Mouse (Mus musculus) adrenal gland, adult 18-20 months (tissue): ENCODE measurements around the gene Lgals7. TPM values are rescaled to one million over a fixed set of nuclear protein-coding genes. Genes with fewer than 3 reads are reported as not detected.
A peak's percentile ranks its signal among the peaks of the same experiment; 100 is the strongest.
"Not testable (repeated sequence)": the region's sequence is repeated elsewhere in the genome, so short reads cannot be mapped to it uniquely, and the experiment has no call there.

Source experiments
- DNase-seq, 2 experiments: peaks; one replicate each; pipeline ENCODE4 v3.0.0; 2021 to 2022; ENCODE audit warnings: low spot score in 2 of 2
- total RNA-seq, 2 experiments: library from RNA; stranded (reverse); gene quantifications; 1 replicate in 1 of 2; 2 replicates in 1 of 2; pipeline ENCODE4 v1.2.3; 2021

Gene Lgals7
- total RNA-seq, 2 experiments from 2014 or later, result 0.54 TPM; not detected in 1

DNA sequence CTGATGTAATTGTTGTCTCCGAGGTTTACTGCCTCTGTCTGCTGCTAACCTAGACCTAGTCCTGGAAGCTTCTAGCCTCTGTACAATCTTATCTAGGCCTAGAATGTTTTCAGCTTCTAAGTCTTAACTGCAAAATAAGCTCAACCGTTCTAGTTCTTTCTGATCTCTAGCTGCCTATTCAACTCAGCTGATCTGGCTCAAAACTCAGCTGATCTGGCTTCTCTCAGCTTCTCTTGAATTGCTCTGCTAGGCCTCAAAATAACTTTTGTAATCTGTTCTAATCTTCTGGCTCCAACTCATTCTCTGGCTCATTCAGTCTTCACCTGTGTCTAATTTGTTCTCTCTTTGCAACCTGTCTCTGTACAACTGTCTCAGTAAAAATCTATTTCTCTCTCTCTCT, 10.9 kb downstream of the Lgals7 start:
- DNase-seq, result no peak

DNA sequence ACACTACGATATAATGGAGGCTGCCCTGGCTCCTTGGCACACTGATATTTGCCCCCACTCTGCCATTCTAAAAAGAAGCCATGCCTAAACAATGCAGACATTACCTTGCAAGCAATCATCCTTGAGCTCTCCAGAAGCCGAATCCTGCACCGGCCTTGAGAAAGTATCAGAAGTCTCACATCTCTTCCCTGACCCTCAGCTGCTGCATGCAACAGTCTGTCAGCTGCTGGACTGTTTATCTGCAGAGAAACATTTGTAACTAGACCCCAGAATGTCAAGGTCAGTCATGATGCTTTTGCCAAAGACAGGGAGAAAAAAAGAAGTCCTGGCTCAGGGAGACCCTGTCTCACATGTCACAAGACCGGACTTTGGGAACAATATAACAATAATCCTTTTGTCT, 12.4 kb downstream of the Lgals7 start:
- DNase-seq, result no peak

DNA sequence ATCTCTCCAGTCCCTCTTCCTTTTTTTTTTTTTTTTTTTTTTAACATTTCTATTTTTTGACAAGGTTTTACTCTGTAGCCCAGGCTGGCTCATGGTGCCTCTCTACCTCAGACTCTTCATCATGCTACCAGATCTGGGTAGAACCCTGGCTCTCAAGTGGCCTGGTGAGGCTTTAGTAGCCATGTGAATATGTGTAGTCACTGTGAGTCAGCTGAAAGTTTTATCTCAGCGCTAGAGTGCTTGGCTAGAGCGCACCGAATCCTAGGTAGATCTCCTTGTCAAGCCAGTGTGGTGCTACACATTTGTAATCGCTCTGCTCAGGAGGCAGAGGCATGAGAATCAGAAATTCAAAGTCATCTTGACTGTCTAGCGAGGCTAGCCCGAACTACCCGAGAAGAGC, 13.5 kb downstream of the Lgals7 start:
- no peak for DNase-seq

DNA sequence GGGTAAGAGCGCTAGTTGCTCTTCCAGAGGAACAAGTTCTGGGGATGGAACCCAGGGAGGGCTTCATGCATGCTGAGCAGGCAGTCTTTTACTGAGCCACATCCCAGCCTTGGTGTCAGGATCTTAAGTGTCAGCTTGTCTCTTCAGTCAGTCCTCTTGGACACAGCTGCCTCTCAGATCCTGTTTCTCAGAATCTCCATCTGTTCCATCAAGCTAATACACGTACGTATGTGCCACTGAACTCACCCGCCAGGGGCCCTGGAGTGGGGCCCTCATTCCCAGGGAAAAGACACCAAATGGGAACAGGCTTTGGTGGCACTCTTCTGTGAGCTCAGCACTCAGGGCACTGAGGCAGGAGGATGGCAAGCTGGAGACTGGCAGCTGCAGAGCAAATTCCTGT, 14.2 kb downstream of the Lgals7 start:
- no peak for DNase-seq

GRCm38 (mm10) chr7:28879606-28880005, 16.0 kb downstream of the Lgals7 start:
- DNase-seq, result no peak

DNA sequence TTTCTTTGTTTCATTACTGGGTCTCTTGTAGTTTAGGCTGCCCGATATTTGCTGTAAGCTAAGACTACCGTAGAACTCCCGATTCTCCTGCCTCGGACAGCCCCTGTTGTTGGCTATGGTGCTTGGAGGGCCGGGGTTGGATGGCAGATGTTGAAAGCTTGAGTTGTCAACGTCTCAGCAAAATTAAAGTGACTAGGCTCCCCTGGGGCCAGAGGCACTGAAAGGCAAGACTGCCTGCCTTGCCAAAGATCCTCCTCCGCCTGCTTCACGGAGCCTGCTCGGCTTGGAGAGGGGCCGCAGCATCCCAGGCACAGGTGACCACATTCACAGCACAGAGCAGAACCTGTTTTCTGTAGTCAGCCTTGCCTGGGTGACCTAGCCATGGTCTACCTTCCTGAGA, 16.9 kb downstream of the Lgals7 start:
- DNase-seq, result no peak

DNA sequence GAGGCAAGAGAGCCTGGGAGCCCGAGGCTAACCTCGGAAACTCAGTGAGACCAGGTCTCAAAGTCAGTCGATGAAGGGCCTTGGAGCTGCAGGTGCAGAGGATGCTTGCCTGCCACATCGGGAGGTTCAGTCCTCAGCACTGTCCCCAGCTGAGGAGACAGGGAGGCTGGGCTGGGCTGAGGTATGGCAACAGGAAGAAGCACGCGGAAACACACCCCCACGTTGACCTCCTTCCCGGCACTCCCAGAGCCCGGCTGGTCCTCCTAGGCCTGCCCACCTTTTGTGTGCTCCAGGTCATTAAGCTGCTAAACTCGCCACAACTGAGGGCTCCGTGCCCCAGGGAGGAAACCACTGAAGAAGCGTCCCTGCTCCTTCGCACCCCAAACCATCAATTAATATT, 17.5 kb downstream of the Lgals7 start, which contains the start of gene Capn12:
Gene Capn12, plus strand, starts transcription at position 224 of the 400 bp plus-strand sequence.
- no peak for DNase-seq

DNA sequence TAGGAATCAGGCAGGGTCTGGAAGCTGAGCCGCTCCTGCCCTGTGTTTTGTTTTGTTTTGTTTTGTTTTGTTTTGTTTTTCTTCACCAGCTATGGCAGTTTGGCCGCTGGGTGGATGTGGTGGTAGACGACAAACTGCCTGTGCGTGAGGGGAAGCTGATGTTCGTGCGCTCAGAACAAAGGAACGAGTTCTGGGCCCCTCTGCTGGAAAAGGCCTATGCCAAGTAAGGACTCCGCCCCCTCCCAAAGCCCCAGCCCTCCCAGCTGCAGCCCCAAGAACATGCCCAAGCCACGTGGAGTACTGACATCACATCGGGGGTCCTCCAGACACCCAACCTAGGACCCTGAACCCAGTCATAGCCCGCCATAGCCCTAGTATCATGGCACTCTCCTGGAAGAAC, 19.4 kb downstream of the Lgals7 start:
- DNase-seq, result no peak

- not testable (repeated sequence) for DNase-seq
Measured at GRCm38 (mm10) chr7:28883704-28884103, 20.1 kb downstream of the Lgals7 start.

DNA sequence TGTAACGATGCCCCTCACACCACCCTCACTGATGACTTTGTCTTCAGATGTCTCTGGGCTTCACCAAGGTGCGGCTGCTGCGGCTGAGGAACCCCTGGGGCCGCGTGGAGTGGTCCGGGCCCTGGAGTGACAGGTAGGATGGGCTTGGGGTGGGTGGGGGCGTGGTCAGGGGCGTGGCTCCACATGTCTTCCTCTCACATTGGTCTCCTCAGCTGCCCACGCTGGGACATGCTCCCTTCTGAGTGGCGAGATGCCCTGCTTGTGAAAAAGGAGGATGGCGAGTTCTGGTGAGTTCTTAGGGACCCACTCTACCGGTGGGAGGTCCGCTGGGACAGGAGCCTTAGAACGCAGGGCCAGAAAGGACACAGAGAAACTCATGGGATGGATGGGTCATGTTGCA, 22.8 kb downstream of the Lgals7 start:
- DNase-seq, result no peak

- no peak for DNase-seq
Measured at GRCm38 (mm10) chr7:28888701-28889161, 25.1 kb downstream of the Lgals7 start.

GRCm38 (mm10) chr7:28892601-28893000, 28.9 kb downstream of the Lgals7 start:
- no peak for DNase-seq

- DNase-seq, result peak in 1 of 2 experiments; percentile 42
Measured at GRCm38 (mm10) chr7:28893643-28894265, 30.1 kb downstream of the Lgals7 start.

DNA sequence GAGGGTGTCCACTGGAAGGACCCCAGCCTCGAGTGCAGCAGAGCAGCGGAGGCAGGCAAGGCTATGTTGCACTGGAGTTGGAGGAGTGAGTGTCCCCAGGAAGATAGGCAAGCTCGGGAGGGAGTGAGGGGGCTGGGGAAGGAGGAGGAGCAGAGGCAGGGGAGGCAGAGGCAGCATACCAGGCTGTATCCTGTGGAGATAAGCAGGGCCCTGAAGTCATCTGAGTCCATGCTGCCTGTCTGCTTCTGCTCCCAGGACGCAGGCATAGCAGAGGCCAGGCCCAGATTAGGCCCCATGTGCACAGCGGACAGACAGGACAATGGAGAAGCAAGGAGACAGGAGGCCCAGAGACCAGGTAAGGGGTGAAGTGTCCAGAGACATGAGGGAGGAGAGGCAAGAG, 31.3 kb downstream of the Lgals7 start:
- DNase-seq, result no peak

GRCm38 (mm10) chr7:28897661-28898060, 34.0 kb downstream of the Lgals7 start:
- no peak for DNase-seq

DNA sequence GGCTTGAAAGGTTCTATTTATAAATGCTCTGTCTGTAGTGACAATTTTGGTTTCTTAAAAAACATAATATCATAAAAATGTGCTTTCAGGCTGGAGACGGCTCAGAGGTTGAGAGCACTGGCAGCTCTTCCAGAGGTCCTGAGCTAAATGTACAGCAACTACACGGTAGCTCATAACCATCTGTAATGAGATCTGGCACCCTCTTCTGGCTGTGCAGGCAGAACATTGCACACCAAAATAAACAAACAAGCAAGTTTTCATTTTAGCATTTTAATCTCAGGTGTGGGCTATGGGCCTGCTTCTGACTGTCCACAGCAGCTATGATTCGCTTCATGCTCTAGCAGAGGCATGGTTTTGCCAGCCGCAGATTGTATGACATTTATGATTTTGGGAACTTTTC, 36.3 kb downstream of the Lgals7 start:
- no peak for DNase-seq

DNA sequence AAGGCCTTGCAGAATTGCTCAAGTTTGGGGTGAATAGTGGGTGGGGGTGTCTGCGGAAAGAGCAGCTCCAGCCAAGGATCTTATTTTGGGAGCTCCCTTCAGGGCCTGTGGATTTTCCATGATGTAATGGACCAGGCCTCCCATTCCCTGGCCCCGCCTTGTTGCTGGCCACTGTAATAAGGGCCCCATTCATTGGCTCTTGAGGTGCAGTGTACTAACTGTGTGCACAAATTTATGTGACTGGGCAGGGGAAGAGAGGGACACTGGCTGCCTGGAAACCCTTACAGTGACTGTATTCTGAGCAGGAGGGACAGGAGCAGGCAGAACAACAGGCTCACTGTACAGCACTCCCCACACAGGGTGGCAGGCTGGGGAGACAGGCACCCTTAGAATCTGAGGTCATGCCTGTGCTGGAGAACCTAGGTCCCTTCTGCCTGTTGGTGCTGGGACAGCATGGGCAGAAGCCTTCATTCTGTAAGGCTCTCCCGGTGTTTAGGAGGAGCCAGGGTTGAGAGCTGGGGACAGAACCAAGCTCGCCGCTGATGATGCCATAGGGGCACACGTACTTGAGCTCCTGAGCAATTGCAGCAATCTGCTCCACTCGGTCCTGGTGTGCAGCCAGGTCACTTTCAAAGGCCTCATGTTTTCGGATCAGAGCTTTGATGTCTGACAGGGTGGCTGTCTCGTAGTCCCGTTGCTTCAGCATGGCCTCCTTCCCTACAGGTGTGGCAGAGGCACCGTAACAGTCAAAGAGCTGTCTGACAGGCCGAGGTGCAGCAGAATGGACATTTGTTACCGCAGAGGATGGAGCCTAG, 37.9 kb downstream of the Lgals7 start:
- DNase-seq, result no peak

- DNase-seq, result no peak
Measured at GRCm38 (mm10) chr7:28902180-28902579, 38.5 kb downstream of the Lgals7 start.

DNA sequence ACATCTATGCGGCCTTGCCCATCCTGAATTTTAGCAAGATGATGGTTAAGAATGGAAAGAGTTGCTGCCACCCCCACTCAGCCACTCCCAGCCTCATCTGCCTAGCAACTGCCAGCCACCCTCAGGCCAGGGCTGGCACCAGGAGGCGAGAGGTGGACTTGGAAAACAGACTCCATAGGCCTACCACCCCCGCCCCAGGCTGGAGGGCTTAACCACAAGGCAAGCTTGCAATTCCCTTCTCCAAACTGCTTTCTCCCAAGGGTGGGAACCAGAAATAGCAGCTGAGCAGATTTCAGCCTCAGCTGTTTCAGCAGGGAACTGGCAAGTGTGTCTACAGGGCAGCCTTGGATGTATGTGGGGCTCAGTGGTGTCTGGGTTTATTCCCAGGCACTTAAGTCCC, 39.2 kb downstream of the Lgals7 start:
- no peak for DNase-seq

DNA sequence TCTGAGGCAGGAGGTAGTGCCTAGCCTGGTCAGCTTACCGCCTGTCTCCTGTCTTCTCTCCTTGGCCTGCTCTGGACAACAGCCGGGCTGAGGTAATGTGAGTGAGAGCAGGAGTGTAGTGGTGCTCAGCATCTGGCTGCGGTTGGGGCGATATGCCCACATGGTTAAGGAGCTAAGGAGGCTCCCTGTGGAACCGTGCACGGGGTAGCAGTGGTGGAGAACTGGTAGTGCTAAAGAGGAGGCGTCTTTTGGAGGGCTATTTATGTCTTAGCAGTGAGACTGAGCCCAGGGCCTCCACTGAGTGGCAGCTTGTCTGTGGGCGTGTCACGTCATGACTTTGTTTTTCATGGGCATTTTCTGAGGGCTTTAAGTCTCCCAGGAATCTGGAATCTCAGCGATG, 40.1 kb downstream of the Lgals7 start:
- DNase-seq, result no peak

DNA sequence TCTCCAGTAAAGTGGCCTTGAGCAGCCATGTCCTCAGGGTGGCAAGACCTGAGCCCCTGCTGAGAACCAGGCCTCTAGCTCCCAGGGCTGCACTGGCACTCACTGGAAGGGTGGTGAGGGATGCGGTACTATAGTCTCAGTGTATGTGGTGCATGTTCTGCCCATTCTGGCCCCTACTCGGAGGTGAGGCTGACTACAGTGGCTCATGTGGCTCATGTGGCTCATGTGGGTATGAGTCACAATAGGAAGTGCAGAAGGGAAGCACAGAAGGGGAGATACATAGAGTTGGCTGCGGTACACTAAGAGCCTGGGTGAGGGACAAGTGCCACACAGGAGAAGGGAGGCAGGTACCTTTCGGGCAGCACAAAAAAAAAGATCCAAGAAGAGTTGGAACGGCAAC, 43.5 kb downstream of the Lgals7 start:
- no peak for DNase-seq

DNA sequence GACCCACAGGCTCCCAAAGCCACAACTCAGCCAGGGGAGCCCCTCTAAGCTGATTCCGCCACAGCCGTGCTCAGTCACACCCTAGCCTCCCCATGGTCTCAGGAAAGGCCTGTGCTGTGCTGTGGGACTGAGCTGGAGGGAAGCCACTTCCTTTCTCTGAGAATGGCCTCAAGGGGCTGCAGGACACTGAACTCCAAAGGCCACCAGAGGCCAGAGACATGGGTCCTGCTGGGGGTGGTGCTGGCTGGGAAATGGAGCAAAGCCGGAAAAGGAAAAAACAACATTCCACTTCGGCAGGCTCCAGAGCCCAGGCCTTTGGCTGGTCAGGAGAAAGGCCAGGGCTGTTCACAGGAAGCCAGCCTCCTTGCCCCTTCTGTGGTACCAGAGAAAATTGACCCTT, 48.0 kb downstream of the Lgals7 start:
- no peak for DNase-seq

GRCm38 (mm10) chr7:28913171-28913570, 49.5 kb downstream of the Lgals7 start:
- no peak for DNase-seq
